Mouse (Mus musculus) liver, postnatal 0 days (tissue): ENCODE measurements around the gene Tspan14. TPM values are rescaled to one million over a fixed set of nuclear protein-coding genes. Genes with fewer than 3 reads are reported as not detected.

Experiments used
- ATAC-seq: fragments of 200-750 bp; cut with Nextera tagmentation; 2 replicates; pipeline ENCODE4 v1.8.0; 2017; ENCODE audit warnings: mild to moderate bottlenecking, moderate library complexity
- DNase-seq: peaks from one replicate; pipeline ENCODE4 v3.0.0-alpha.2; 2016
- H3K27ac ChIP-seq: fragments of 300-500 bp; sonication (generic); 2 replicates; pipeline ENCODE4 v1.5.1; 2014; ENCODE audit warnings: antibody characterized with exemption, moderate library complexity, mild to moderate bottlenecking, low read depth
- H3K27me3 ChIP-seq: fragments of 300-500 bp; sonication (generic); 2 replicates; pipeline ENCODE4 v1.6.1; 2014; ENCODE audit warnings: low read length, control low read depth, mixed read lengths; ENCODE audit not compliant: insufficient read depth
- H3K36me3 ChIP-seq: fragments of 300-500 bp; sonication (generic); replicated peaks from 2 replicates; pipeline ENCODE4 v1.6.1; 2014; ENCODE audit warnings: mild to moderate bottlenecking, control low read depth, low read length, moderate library complexity, mixed read lengths; ENCODE audit not compliant: insufficient read depth
- H3K4me1 ChIP-seq: fragments of 300-500 bp; sonication (generic); 2 replicates; pipeline ENCODE4 v1.6.1; 2014; ENCODE audit warnings: antibody characterized with exemption, mild to moderate bottlenecking, control low read depth; ENCODE audit not compliant: insufficient read depth
- H3K4me2 ChIP-seq: fragments of 300-500 bp; sonication (generic); 2 replicates; pipeline ENCODE4 v1.6.1; 2014; ENCODE audit warnings: low read depth, mild to moderate bottlenecking, low read length, moderate library complexity, mixed read lengths
- H3K4me3 ChIP-seq: fragments of 300-500 bp; sonication (generic); 2 replicates; pipeline ENCODE4 v1.5.1; 2014; ENCODE audit warnings: low read depth, low read length
- H3K9ac ChIP-seq: fragments of 300-500 bp; sonication (generic); replicated peaks from 2 replicates; pipeline ENCODE4 v1.6.1; 2014; ENCODE audit warnings: mild to moderate bottlenecking, moderate library complexity
- H3K9me3 ChIP-seq: fragments of 300-500 bp; sonication (generic); 2 replicates; pipeline ENCODE4 v1.6.1; 2016; ENCODE audit warnings: mild to moderate bottlenecking, control low read depth, low read length, mixed read lengths
- CTCF ChIP-seq: sonication (generic); IDR thresholded peaks from 2 replicates; pipeline ENCODE4 v1.5.1; 2016; ENCODE audit warnings: antibody characterized with exemption, low read depth
- EP300 ChIP-seq: IDR thresholded peaks from 2 replicates; pipeline ENCODE4 v1.6.1; 2016; ENCODE audit warnings: antibody characterized with exemption, low read depth, mild to moderate bottlenecking
- WGBS: fragments of 180-500 bp; shearing (Covaris S2); extraction: QIAGEN DNeasy Blood & Tissue Kit; methylation state at CpG from one replicate; pipeline ENCODE4 v1.1.7; 2014; ENCODE audit not compliant: insufficient replicate concordance; 5-methylcytosine and 5-hydroxymethylcytosine counted together
- polyA plus RNA-seq: library from polyadenylated mRNA; unstranded; fragments of >200 nt; fragmentation: Nextera tagmentation; extraction: Ambion mirVana; gene quantifications from 2 replicates; pipeline ENCODE4 v1.2.1, GENCODE M21; 2015

Tspan14 gene
- polyA plus RNA-seq, 1 experiment from 2014 or later = 24.9 TPM

GRCm38 (mm10) chr14:40913709-40914108 is 52.9 kb downstream of the Tspan14 start:
- Histone ChIP-seq H3K27me3 (no peaks in the 10 kb centered on the region), H3K4me3 (no peak overlapping the region), H3K9me3 (no peaks in the 10 kb centered on the region), H3K4me1 (peaks cover 10% of the 10 kb centered on the region), H3K36me3 (peaks cover 74% of the 10 kb centered on the region), H3K4me2 (no peak overlapping the region), H3K9ac (no peak overlapping the region), H3K27ac (no peak overlapping the region)
- WGBS = 90% methylated on average over 6 of the region's 6 CpGs
- ATAC-seq (no peak), DNase-seq (no peak)
- TF ChIP-seq EP300 (no peak), CTCF (no peak)

GRCm38 (mm10) chr14:40911529-40911928 is 55.1 kb downstream of the Tspan14 start:
- H3K4me3 ChIP-seq = no peak overlapping the region
- TF ChIP-seq CTCF (no peak), EP300 (no peak)
- no peak overlapping the region for H3K27ac ChIP-seq
- no peak overlapping the region for H3K4me2 ChIP-seq
- H3K27me3 ChIP-seq = no peaks in the 10 kb centered on the region
- DNase-seq (no peak), ATAC-seq (no peak)
- H3K9ac ChIP-seq = no peak overlapping the region
- H3K9me3 ChIP-seq = no peaks in the 10 kb centered on the region
- H3K4me1 ChIP-seq = no peaks in the 10 kb centered on the region
- peaks cover 85% of the 10 kb centered on the region for H3K36me3 ChIP-seq

GRCm38 (mm10) chr14:40908763-40909162 is 57.8 kb downstream of the Tspan14 start:
- WGBS = 86% methylated on average over 9 of the region's 9 CpGs
- H3K4me1 ChIP-seq = no peaks in the 10 kb centered on the region

GRCm38 (mm10) chr14:40906770-40907169 is 59.8 kb downstream of the Tspan14 start:
- ATAC-seq (no peak), DNase-seq (no peak)
- no peak overlapping the region for H3K27ac ChIP-seq
- TF ChIP-seq EP300 = no peak
- no peak for TF ChIP-seq CTCF
- peaks cover 4% of the 10 kb centered on the region; the same call in 1 of the 2 replicates for H3K4me1 ChIP-seq
- peaks cover 60% of the 10 kb centered on the region for H3K36me3 ChIP-seq
- no peak overlapping the region for H3K4me3 ChIP-seq
- no peak overlapping the region for H3K4me2 ChIP-seq
- H3K27me3 ChIP-seq = no peaks in the 10 kb centered on the region
- H3K9me3 ChIP-seq = no peaks in the 10 kb centered on the region
- 58% methylated on average over 9 of the region's 9 CpGs for WGBS
- no peak overlapping the region for H3K9ac ChIP-seq

More at GRCm38 (mm10) chr14:40908763-40909162, 57.8 kb downstream of the Tspan14 start:
- Histone ChIP-seq H3K4me3 (no peak overlapping the region), H3K36me3 (peaks cover 72% of the 10 kb centered on the region), H3K27me3 (no peaks in the 10 kb centered on the region), H3K4me2 (no peak overlapping the region), H3K9ac (no peak overlapping the region), H3K27ac (no peak overlapping the region), H3K9me3 (no peaks in the 10 kb centered on the region)
- no peak for DNase-seq
- no peak for ATAC-seq
- no peak for TF ChIP-seq EP300
- no peak for TF ChIP-seq CTCF

- no peak overlapping the region for H3K4me3 ChIP-seq
- H3K4me1 ChIP-seq = peaks cover 4% of the 10 kb centered on the region; the same call in 1 of the 2 replicates
- no peak overlapping the region for H3K9ac ChIP-seq
- no peaks in the 10 kb centered on the region for H3K27me3 ChIP-seq
- H3K27ac ChIP-seq = no peak overlapping the region
- H3K36me3 ChIP-seq = peaks cover 51% of the 10 kb centered on the region
- H3K9me3 ChIP-seq = no peaks in the 10 kb centered on the region
- H3K4me2 ChIP-seq = no peak overlapping the region
- TF ChIP-seq EP300 (no peak), CTCF (no peak)
- 83% methylated on average over 8 of the region's 8 CpGs for WGBS
- ATAC-seq (no peak), DNase-seq (no peak)
Measured at GRCm38 (mm10) chr14:40905813-40906212, 60.8 kb downstream of the Tspan14 start.

- no peaks in the 10 kb centered on the region for H3K27me3 ChIP-seq
- peak overlapping the region; percentile 53 for H3K4me2 ChIP-seq
- WGBS = 57% methylated on average over 12 of the region's 12 CpGs
- H3K9me3 ChIP-seq = no peaks in the 10 kb centered on the region
- ATAC-seq (peak; percentile 24), DNase-seq (no peak)
- peaks cover 17% of the 10 kb centered on the region for H3K36me3 ChIP-seq
- TF ChIP-seq CTCF (no peak), EP300 (no peak)
- peaks cover 4% of the 10 kb centered on the region; the same call in 1 of the 2 replicates for H3K4me1 ChIP-seq
- no peak overlapping the region for H3K9ac ChIP-seq
- no peak overlapping the region for H3K4me3 ChIP-seq
- peak overlapping the region; percentile 52; the same call in 1 of the 2 replicates for H3K27ac ChIP-seq
Measured at GRCm38 (mm10) chr14:40902307-40903055, 64.1 kb downstream of the Tspan14 start.
